Mouse (Mus musculus) liver, adult 2 months (tissue): ENCODE measurements at regions not wholly inside any gene's neighbourhood (a gene's known extent, or its start where the extent isn't known, plus 50 kb on each side); places are given as distances from the start of the nearest gene placed in this dataset.

Source experiments
- DNase-seq: peaks from one replicate; pipeline ENCODE4 v3.0.0-alpha.2; 2011; ENCODE audit warnings: low read depth, low spot score; ENCODE audit errors: extremely low read depth
- H3K27ac ChIP-seq: fragments of 200-500 bp; replicated peaks from 2 replicates; pipeline ENCODE4 v1.5.1; 2012; ENCODE audit warnings: low read depth, mild to moderate bottlenecking, control low read depth, inconsistent platforms, low read length; ENCODE audit not compliant: insufficient read depth
- H3K27me3 ChIP-seq: fragments of 200-500 bp; 2 replicates; pipeline ENCODE4 v1.6.1; 2012; ENCODE audit warnings: mild to moderate bottlenecking, moderate library complexity, low read length, inconsistent platforms; ENCODE audit not compliant: control insufficient read depth, insufficient read depth
- H3K36me3 ChIP-seq: fragments of 200-500 bp; 2 replicates; pipeline ENCODE4 v1.6.1; 2012; ENCODE audit warnings: low read length, inconsistent platforms; ENCODE audit not compliant: control insufficient read depth, insufficient read depth
- H3K4me1 ChIP-seq: fragments of 200-500 bp; 2 replicates; pipeline ENCODE4 v1.6.1; 2011; ENCODE audit warnings: low read length; ENCODE audit not compliant: control insufficient read depth, insufficient read depth
- H3K4me3 ChIP-seq: fragments of 200-500 bp; 2 replicates; pipeline ENCODE4 v1.5.1; 2011; ENCODE audit warnings: low read depth, mild to moderate bottlenecking, control low read depth, low read length, moderate library complexity; ENCODE audit not compliant: insufficient read depth
- H3K79me2 ChIP-seq: fragments of 200-500 bp; 2 replicates; pipeline ENCODE4 v1.6.1; 2012; ENCODE audit warnings: inconsistent platforms, mild to moderate bottlenecking, low read length, moderate library complexity; ENCODE audit not compliant: control insufficient read depth, insufficient read depth
- H3K9ac ChIP-seq: fragments of 200-500 bp; 2 replicates; pipeline ENCODE4 v1.6.1; 2012; ENCODE audit warnings: low read depth, mild to moderate bottlenecking, control low read depth, inconsistent platforms, low read length
- CTCF ChIP-seq: fragments of 200-500 bp; IDR thresholded peaks from 2 replicates; pipeline ENCODE4 v1.5.1; 2011; ENCODE audit warnings: low read depth, low read length, control low read depth
- POLR2A ChIP-seq: fragments of 200-500 bp; IDR thresholded peaks from 2 replicates; pipeline ENCODE4 v1.6.1; 2011; ENCODE audit warnings: low read length, control low read depth; ENCODE audit not compliant: insufficient read depth; ENCODE audit errors: extremely low read depth
- WGBS: fragments of 180-500 bp; shearing (Covaris S2); methylation state at CpG from one replicate; pipeline ENCODE4 v1.1.7; 2018; 5-methylcytosine and 5-hydroxymethylcytosine counted together

GRCm38 (mm10) chr19:15348356-15348755 lies 598.8 kb downstream of the Psat1 start:
- TF ChIP-seq POLR2A (no peak), CTCF (no peak)
- H3K4me3 ChIP-seq = no peak overlapping the region
- 89% methylated on average over 3 of the region's 3 CpGs for WGBS

DNA sequence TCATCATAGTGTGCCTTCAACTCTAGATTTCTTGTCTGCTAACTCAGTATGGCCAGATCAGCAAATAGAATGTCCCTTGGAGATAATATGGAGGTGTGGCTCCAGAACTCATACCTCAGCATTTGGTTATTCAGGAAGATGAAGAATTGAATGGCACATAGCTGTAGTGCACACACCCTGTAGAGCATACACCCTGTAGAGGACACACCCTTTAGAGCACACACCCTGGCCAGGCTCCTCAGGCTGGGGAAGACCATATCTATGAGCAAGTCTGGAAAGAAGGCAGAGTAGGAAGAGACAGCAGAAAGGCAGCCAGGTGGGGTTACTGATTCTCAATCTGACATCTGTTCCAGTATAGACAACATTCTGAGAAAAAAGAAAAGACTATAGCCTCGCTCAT lies 604.9 kb downstream of the Psat1 start:
- Histone ChIP-seq H3K27ac (no peak overlapping the region), H3K4me3 (no peak overlapping the region), H3K27me3 (no peaks in the 10 kb centered on the region), H3K9ac (no peak overlapping the region), H3K79me2 (no peaks in the 10 kb centered on the region), H3K36me3 (no peaks in the 10 kb centered on the region), H3K4me1 (no peaks in the 10 kb centered on the region)
- TF ChIP-seq POLR2A (no peak), CTCF (no peak)
- DNase-seq = no peak
- 91% methylated on average over 1 of the region's 1 CpGs for WGBS

More at GRCm38 (mm10) chr19:15348356-15348755, 598.8 kb downstream of the Psat1 start:
- H3K9ac ChIP-seq = no peak overlapping the region
- H3K36me3 ChIP-seq = no peaks in the 10 kb centered on the region
- no peaks in the 10 kb centered on the region for H3K4me1 ChIP-seq
- H3K27me3 ChIP-seq = no peaks in the 10 kb centered on the region
- no peak for DNase-seq
- no peaks in the 10 kb centered on the region for H3K79me2 ChIP-seq
- H3K27ac ChIP-seq = no peak overlapping the region

- 52% methylated on average over 19 of the region's 19 CpGs for WGBS
- H3K4me3 ChIP-seq = no peak overlapping the region
- no peak for DNase-seq
- no peak overlapping the region for H3K27ac ChIP-seq
- H3K4me1 ChIP-seq = no peaks in the 10 kb centered on the region
- TF ChIP-seq POLR2A = no peak
- no peak for TF ChIP-seq CTCF
- no peak overlapping the region for H3K9ac ChIP-seq
- no peaks in the 10 kb centered on the region for H3K27me3 ChIP-seq
- no peaks in the 10 kb centered on the region for H3K79me2 ChIP-seq
- no peaks in the 10 kb centered on the region for H3K36me3 ChIP-seq
These were observed 606.7 kb downstream of the Psat1 start for GRCm38 (mm10) chr19:15340305-15340983.

DNA sequence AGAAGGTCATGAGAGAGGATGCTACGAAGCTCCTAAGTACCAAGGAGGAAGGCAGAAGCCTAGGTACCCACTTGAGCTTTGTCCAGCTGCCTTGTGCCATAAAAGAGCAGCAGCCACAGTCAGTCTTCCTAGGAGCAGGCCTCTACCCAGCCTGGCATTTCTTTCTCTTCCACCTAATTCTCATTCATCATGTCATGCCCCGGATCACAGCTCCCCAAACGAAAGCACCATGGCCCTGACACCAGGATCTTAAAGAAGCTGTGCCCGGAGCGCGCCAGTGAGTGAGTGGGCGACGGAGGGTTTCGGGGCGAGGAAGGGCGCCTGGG lies 607.2 kb downstream of the Psat1 start:
- TF ChIP-seq CTCF = no peak
- TF ChIP-seq POLR2A = no peak
- no peaks in the 10 kb centered on the region for H3K79me2 ChIP-seq
- no peaks in the 10 kb centered on the region for H3K36me3 ChIP-seq

DNA sequence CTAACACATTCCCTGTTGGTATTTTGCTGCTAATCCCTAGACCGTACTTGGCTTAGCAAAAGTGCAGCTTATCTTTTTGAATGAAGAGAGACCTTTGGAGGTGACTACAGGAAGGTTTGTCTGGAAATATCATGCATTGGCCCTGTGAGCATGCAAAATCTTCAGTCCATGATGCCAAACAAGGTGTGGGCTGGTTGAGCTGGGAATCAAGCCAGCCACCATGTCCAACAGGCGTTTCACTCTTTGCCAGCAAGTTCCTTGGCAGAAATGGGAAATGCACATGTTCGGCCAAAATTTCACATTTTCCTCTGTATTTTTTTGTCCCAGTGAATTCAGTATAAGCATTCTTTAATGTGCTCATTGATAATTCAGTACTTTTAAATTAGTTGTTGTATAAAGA lies 617.0 kb downstream of the Psat1 start:
- DNase-seq = peak; percentile 1
- Histone ChIP-seq H3K36me3 (no peaks in the 10 kb centered on the region), H3K27me3 (no peaks in the 10 kb centered on the region), H3K27ac (no peak overlapping the region), H3K4me1 (no peaks in the 10 kb centered on the region), H3K9ac (no peak overlapping the region), H3K4me3 (no peak overlapping the region), H3K79me2 (no peaks in the 10 kb centered on the region)
- 81% methylated on average over 3 of the region's 3 CpGs for WGBS
- no peak for TF ChIP-seq CTCF
- TF ChIP-seq POLR2A = no peak

More for the DNA sequence above, 607.2 kb downstream of the Psat1 start:
- Histone ChIP-seq H3K27ac (no peak overlapping the region), H3K9ac (no peak overlapping the region), H3K27me3 (no peaks in the 10 kb centered on the region), H3K4me1 (no peaks in the 10 kb centered on the region), H3K4me3 (no peak overlapping the region)
- WGBS = 61% methylated on average over 11 of the region's 11 CpGs
- no peak for DNase-seq

DNA sequence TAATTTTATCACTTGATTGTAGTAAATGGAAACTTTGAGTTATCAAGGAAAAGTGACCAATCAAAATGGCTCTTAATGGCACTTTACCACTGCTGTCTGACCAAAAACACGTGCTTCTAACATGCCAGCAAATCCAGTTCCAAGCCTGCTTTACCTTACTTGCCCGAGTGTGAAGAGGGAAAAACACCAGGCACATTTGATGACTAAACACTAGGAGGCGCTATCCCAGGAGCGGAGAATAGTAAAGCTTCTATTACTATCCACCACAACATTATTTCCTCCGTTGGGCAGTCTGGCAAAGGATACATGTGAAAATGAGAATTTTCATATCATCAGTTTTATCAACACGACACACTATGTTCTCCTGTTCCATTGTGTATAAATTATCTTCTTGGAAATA lies 647.7 kb downstream of the Psat1 start:
- no peak overlapping the region for H3K27ac ChIP-seq
- WGBS = 36% methylated on average over 6 of the region's 6 CpGs
- H3K4me3 ChIP-seq = no peak overlapping the region
- H3K4me1 ChIP-seq = no peaks in the 10 kb centered on the region
- H3K36me3 ChIP-seq = no peaks in the 10 kb centered on the region
- no peak for TF ChIP-seq POLR2A
- no peak for TF ChIP-seq CTCF
- H3K27me3 ChIP-seq = no peaks in the 10 kb centered on the region
- no peak overlapping the region for H3K9ac ChIP-seq
- no peak for DNase-seq
- no peaks in the 10 kb centered on the region for H3K79me2 ChIP-seq
